Mouse (Mus musculus) megakaryocyte, embryonic 14.5 days (primary cell): ENCODE results near the gene Slc26a1.

ENCODE experiments used
- FLI1 ChIP-seq: IDR thresholded peaks from 2 replicates; pipeline ENCODE4 v1.6.1; 2012; ENCODE audit warnings: low read length, inconsistent platforms, mixed read lengths
- GATA1 ChIP-seq: IDR thresholded peaks from 3 replicates; pipeline ENCODE4 v1.6.1; 2012; ENCODE audit warnings: mixed read lengths, low read length, inconsistent platforms, borderline replicate concordance

GRCm38 (mm10) chr5:108703754-108704626 is 28.6 kb upstream of the Slc26a1 start:
- no peak for TF ChIP-seq FLI1
- no peak for TF ChIP-seq GATA1
